Mouse (Mus musculus): ENCODE measurements at regions not wholly inside any gene's neighbourhood (a gene's known extent, or its start where the extent isn't known, plus 50 kb on each side); places are given as distances from the start of the nearest gene placed in this dataset.
A peak's percentile ranks its signal among the peaks of the same experiment; 100 is the strongest.

DNA sequence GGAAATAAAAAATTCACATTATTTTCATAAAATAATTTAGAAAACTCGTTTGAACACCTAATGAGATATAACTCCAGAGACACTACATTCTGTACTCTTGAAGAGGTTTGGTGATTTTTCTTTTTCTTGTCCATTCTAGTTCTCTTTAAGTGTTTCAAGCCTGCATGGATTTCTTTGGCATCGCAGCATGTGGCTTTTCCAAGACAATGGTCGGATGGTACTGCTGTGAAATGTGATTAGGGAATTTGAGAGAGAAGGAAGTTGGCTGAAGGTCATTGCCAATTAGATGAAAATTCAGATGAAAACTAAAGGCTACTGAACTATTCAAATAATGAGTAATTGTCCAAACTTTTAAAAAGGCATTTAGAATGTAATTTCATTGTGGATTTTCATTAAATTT, 572.2 kb downstream of the Phex start:
- DNase-seq (ENCODE audit: low spot score), result peak; percentile 6
- WGBS, result 32% methylated on average over 3 of the region's 3 CpGs

DNA sequence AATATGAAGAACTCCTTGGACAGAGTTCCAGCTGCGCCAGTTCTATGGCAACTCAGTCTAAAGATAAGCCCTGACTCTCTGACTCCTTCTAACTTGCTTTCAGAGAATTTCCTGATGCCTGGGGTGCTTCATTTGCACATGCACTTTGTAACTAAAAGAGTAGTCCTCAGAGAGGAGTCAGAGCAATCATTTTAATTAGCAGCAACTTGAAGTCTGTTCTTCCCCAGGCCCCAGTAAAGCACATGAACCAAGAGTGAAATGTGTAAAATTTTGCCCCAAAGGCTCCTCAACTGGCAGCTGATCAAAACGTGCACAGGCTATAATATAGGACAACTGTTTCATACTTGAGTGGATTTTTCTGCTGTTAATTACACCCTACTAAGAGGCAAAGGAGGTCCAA, 573.8 kb downstream of the Phex start:
- H3K4me2 ChIP-seq (ENCODE audit: low read depth, low read length, poor library complexity, severe bottlenecking), result no peak overlapping the region
- no peaks in the 10 kb centered on the region for H3K4me1 ChIP-seq (ENCODE audit: insufficient read depth, low read length)
- TF ChIP-seq CTCF (IDR thresholded peaks at IDR 0.05), result no peak
- H3K9ac ChIP-seq (replicated peaks; ENCODE audit: low read length, poor library complexity, severe bottlenecking), result no peak overlapping the region
- no peaks in the 10 kb centered on the region for H3K27me3 ChIP-seq (ENCODE audit: insufficient read depth, low read length)
- H3K9me3 ChIP-seq (ENCODE audit: low read length), result no peaks in the 10 kb centered on the region
- ATAC-seq (ENCODE audit: low FRiP score), result no peak
- H3K27ac ChIP-seq (ENCODE audit: low read depth, low read length), result no peak overlapping the region
- 30% methylated on average over 2 of the region's 2 CpGs for WGBS
- no peaks in the 10 kb centered on the region for H3K36me3 ChIP-seq (ENCODE audit: insufficient read depth, low read length)
- peak; percentile 32 for DNase-seq (ENCODE audit: low spot score)
- no peak overlapping the region for H3K4me3 ChIP-seq (ENCODE audit: low read depth, low read length)

More for the DNA sequence above, 572.2 kb downstream of the Phex start:
- Histone ChIP-seq H3K36me3 (ENCODE audit: insufficient read depth, low read length) (no peaks in the 10 kb centered on the region), H3K4me2 (ENCODE audit: low read depth, low read length, poor library complexity, severe bottlenecking) (no peak overlapping the region), H3K4me1 (ENCODE audit: insufficient read depth, low read length) (no peaks in the 10 kb centered on the region), H3K27me3 (ENCODE audit: insufficient read depth, low read length) (no peaks in the 10 kb centered on the region), H3K9ac (replicated peaks; ENCODE audit: low read length, poor library complexity, severe bottlenecking) (no peak overlapping the region), H3K27ac (ENCODE audit: low read depth, low read length) (no peak overlapping the region), H3K4me3 (ENCODE audit: low read depth, low read length) (no peak overlapping the region), H3K9me3 (ENCODE audit: low read length) (no peaks in the 10 kb centered on the region)
- ATAC-seq (ENCODE audit: low FRiP score), result no peak
- TF ChIP-seq CTCF (IDR thresholded peaks at IDR 0.05), result no peak

DNA sequence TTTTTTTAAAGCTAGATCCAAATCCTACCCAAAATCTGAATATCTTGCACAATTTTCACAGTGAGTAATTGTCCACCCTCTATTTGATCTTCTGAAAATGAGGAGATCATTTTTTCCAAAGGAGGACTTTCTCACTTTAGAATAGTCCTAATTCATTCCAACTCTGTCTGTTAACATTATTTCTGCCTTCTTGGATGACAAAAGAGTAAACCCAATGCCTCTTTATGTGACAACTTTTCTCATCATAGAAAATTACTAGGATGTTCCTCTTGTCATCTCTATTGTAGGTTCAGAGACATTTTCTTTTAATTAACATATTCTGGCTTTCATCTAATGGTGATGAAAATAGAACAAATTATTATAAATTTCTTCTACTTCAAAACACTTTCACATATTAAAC, 582.9 kb downstream of the Phex start:
- Histone ChIP-seq H3K9me3 (ENCODE audit: low read length) (no peaks in the 10 kb centered on the region), H3K4me1 (ENCODE audit: insufficient read depth, low read length) (no peaks in the 10 kb centered on the region), H3K27ac (ENCODE audit: low read depth, low read length) (no peak overlapping the region), H3K4me2 (ENCODE audit: low read depth, low read length, poor library complexity, severe bottlenecking) (no peak overlapping the region), H3K4me3 (ENCODE audit: low read depth, low read length) (no peak overlapping the region), H3K36me3 (ENCODE audit: insufficient read depth, low read length) (no peaks in the 10 kb centered on the region), H3K9ac (replicated peaks; ENCODE audit: low read length, poor library complexity, severe bottlenecking) (no peak overlapping the region), H3K27me3 (ENCODE audit: insufficient read depth, low read length) (no peaks in the 10 kb centered on the region)
- DNase-seq (ENCODE audit: low spot score) (no peak), ATAC-seq (ENCODE audit: low FRiP score) (no peak)
- TF ChIP-seq CTCF (IDR thresholded peaks at IDR 0.05), result no peak

DNA sequence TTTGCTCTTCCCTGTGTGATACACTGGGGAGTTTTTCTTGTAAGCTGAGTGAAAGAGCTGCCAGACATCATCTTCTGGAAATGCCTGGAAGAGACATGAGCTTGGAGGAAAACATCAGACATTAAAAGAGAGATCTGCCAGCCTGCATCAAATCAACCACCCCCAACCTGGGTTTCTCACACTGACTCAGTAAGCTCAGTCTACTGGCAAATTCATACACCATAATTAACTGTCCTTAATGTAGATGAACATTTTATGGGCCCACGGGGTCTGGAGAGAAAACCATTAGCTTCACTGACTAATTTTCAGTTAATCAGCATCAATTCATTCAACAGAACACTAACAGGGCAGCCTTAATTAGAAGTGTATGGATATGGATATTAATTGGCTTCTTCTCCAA, 608.3 kb downstream of the Phex start:
- no peak for TF ChIP-seq CTCF (IDR thresholded peaks at IDR 0.05)
- no peaks in the 10 kb centered on the region for H3K36me3 ChIP-seq (ENCODE audit: insufficient read depth, low read length)
- H3K4me2 ChIP-seq (ENCODE audit: low read depth, low read length, poor library complexity, severe bottlenecking), result no peak overlapping the region
- H3K27ac ChIP-seq (ENCODE audit: low read depth, low read length), result no peak overlapping the region
- H3K9me3 ChIP-seq (ENCODE audit: low read length), result no peaks in the 10 kb centered on the region
- no peak for ATAC-seq (ENCODE audit: low FRiP score)
- DNase-seq (ENCODE audit: low spot score), result peak; percentile 34
- no peaks in the 10 kb centered on the region for H3K4me1 ChIP-seq (ENCODE audit: insufficient read depth, low read length)
- 40% methylated on average over 1 of the region's 1 CpGs for WGBS
- H3K4me3 ChIP-seq (ENCODE audit: low read depth, low read length), result no peak overlapping the region
- H3K9ac ChIP-seq (replicated peaks; ENCODE audit: low read length, poor library complexity, severe bottlenecking), result no peak overlapping the region
- H3K27me3 ChIP-seq (ENCODE audit: insufficient read depth, low read length), result no peaks in the 10 kb centered on the region

Data from midbrain, postnatal 0 days (tissue).